Mouse (Mus musculus) hindbrain, embryonic 15.5 days (tissue): Measurements from ENCODE around the gene Kcng4. TPM values are rescaled to one million over a fixed set of nuclear protein-coding genes. Genes with fewer than 3 reads are reported as not detected.

Experiments
- ATAC-seq: fragments of 200-750 bp; cut with Nextera tagmentation; 2 replicates; pipeline ENCODE4 v1.8.0; 2017; ENCODE audit warnings: low read depth, moderate number of reproducible peaks, moderate TSS enrichment; ENCODE audit not compliant: low FRiP score
- H3K27ac ChIP-seq: fragments of 300-500 bp; sonication (generic); replicated peaks from 2 replicates; pipeline ENCODE4 v1.5.1; 2015; ENCODE audit warnings: mild to moderate bottlenecking, inconsistent platforms
- H3K27me3 ChIP-seq: fragments of 300-500 bp; sonication (generic); 2 replicates; pipeline ENCODE4 v1.6.1; 2015; ENCODE audit warnings: control low read depth, inconsistent platforms
- H3K36me3 ChIP-seq: fragments of 300-500 bp; sonication (generic); 2 replicates; pipeline ENCODE4 v1.6.1; 2015; ENCODE audit warnings: control low read depth, inconsistent platforms
- H3K4me1 ChIP-seq: fragments of 300-500 bp; sonication (generic); replicated peaks from 2 replicates; pipeline ENCODE4 v1.6.1; 2015; ENCODE audit warnings: control low read depth, inconsistent platforms
- H3K4me2 ChIP-seq: fragments of 300-500 bp; sonication (generic); 2 replicates; pipeline ENCODE4 v1.6.1; 2015; ENCODE audit warnings: moderate library complexity, mild to moderate bottlenecking, inconsistent platforms
- H3K4me3 ChIP-seq: fragments of 300-500 bp; sonication (generic); 2 replicates; pipeline ENCODE4 v1.5.1; 2015; ENCODE audit warnings: mild to moderate bottlenecking, inconsistent platforms
- H3K9ac ChIP-seq: fragments of 300-500 bp; sonication (generic); 2 replicates; pipeline ENCODE4 v1.6.1; 2015; ENCODE audit warnings: inconsistent platforms
- H3K9me3 ChIP-seq: fragments of 300-500 bp; sonication (generic); 2 replicates; pipeline ENCODE4 v1.6.1; 2016; ENCODE audit warnings: control low read depth, inconsistent platforms
- WGBS: fragments of 180-500 bp; shearing (Covaris S2); methylation state at CpG from one replicate; pipeline ENCODE4 v1.1.7; 2015; 5-methylcytosine and 5-hydroxymethylcytosine counted together
- polyA plus RNA-seq: library from polyadenylated mRNA; unstranded; fragments of >200 nt; fragmentation: Nextera tagmentation; extraction: Ambion mirVana; gene quantifications from 2 replicates; pipeline ENCODE4 v1.2.1, GENCODE M21; 2015

Kcng4 gene
- polyA plus RNA-seq, 1 experiment from 2014 or later: 0.10 TPM

DNA sequence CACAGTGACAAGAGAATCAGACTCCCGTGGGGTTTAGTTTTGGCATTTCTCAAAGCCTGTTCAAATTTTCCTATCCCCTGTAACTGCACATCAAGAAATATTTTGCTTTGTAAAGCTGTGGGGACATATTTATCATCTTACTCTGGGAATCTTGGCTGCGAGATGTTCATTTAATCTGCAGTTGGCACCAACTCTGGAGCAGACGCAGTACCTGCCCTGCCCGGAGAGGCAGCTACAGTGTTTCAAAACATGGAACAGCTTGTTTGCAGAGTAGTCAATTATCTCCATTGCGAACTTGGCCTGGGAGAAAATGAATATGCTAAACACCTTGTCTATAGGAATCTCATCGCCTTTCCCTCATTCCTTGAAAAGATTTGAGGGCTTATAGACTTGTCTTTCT lies 2.8 kb upstream of the Kcng4 start:
- Histone ChIP-seq H3K4me1 (peaks cover 11% of the 10 kb centered on the region; the same call in 1 of the 2 replicates), H3K36me3 (no peaks in the 10 kb centered on the region), H3K4me2 (no peak overlapping the region), H3K27ac (no peak overlapping the region), H3K27me3 (peaks cover 6% of the 10 kb centered on the region; the same call in 1 of the 2 replicates), H3K9me3 (no peaks in the 10 kb centered on the region), H3K4me3 (no peak overlapping the region), H3K9ac (no peak overlapping the region)
- 74% methylated on average over 6 of the region's 6 CpGs for WGBS
- no peak for ATAC-seq

DNA sequence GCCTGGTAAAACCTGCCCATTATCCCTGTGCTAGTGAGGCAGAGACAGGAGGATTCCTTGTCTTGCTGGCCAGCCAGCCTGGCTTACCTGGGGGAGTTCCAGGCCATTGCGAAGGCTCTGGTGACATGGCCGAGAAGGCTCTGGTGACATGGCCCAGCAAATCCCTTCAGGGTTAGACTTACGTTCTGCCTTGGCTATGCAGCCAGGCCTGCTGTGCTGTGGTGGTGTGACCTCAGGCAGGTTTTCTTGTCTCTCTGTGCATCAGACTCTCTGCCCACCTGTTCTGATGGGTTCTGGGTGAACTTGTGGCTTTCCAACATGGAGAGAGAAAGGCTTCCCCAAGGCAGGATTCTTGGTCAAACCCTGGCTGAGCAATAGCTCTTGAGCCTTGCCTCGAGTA lies 1.9 kb upstream of the Kcng4 start:
- ATAC-seq: no peak
- WGBS: 94% methylated on average over 4 of the region's 4 CpGs
- H3K9ac ChIP-seq: no peak overlapping the region

DNA sequence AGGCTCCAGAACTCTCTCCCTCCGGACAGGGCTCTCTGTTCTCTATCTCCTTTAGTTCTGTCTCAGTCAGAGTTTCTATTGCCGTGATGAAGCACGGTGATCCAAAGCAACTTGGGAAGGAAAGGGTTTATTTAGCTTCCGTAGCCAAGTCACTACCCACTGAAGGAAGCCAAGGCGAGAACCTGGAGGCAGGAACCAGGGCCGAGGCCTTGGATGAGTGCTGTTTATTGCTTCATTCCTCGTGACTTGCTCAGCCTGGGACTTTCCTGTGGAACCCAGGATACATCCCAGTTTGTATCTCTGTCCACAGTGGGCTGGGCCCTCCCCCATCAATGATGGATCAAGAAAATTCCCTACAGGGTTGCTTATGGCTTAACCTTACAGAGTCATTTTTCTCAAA lies 1.3 kb upstream of the Kcng4 start:
- Histone ChIP-seq H3K9me3 (no peaks in the 10 kb centered on the region), H3K4me1 (peaks cover 11% of the 10 kb centered on the region; the same call in 1 of the 2 replicates), H3K9ac (no peak overlapping the region), H3K4me2 (no peak overlapping the region), H3K27ac (no peak overlapping the region), H3K27me3 (peaks cover 7% of the 10 kb centered on the region; the same call in 1 of the 2 replicates), H3K4me3 (no peak overlapping the region), H3K36me3 (no peaks in the 10 kb centered on the region)
- ATAC-seq: no peak
- WGBS: 64% methylated on average over 7 of the region's 7 CpGs

More for the DNA sequence above, 1.9 kb upstream of the Kcng4 start:
- peaks cover 11% of the 10 kb centered on the region; the same call in 1 of the 2 replicates for H3K4me1 ChIP-seq
- H3K4me3 ChIP-seq: no peak overlapping the region
- H3K4me2 ChIP-seq: no peak overlapping the region
- H3K9me3 ChIP-seq: no peaks in the 10 kb centered on the region
- no peaks in the 10 kb centered on the region for H3K36me3 ChIP-seq
- no peak overlapping the region for H3K27ac ChIP-seq
- peaks cover 7% of the 10 kb centered on the region; the same call in 1 of the 2 replicates for H3K27me3 ChIP-seq

DNA sequence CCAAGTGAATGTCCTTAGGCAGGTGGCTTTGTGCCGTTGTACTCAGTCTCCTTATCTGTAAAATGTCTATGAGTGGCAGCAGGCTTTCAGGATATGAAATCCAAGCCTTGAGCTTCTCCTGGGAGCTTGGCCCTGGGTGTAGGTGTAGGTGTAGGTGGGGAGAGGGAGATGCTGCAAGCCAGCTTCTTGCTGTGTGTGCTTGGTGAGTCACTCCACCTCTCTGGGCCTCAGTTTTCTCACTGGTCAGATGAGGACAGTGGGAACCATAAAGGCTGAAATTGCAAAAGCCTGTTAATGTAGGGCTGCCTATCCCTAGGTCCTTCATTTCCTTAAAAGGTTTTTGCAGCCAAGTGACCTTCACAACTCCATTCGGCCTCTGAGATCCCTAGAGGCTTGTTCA lies 478 bp upstream of the Kcng4 start:
- Histone ChIP-seq H3K36me3 (no peaks in the 10 kb centered on the region), H3K4me1 (peaks cover 11% of the 10 kb centered on the region; the same call in 1 of the 2 replicates), H3K9me3 (no peaks in the 10 kb centered on the region), H3K27ac (no peak overlapping the region), H3K9ac (no peak overlapping the region), H3K4me2 (no peak overlapping the region), H3K4me3 (no peak overlapping the region), H3K27me3 (peaks cover 7% of the 10 kb centered on the region; the same call in 1 of the 2 replicates)
- ATAC-seq: no peak
- WGBS: 69% methylated on average over 2 of the region's 2 CpGs

DNA sequence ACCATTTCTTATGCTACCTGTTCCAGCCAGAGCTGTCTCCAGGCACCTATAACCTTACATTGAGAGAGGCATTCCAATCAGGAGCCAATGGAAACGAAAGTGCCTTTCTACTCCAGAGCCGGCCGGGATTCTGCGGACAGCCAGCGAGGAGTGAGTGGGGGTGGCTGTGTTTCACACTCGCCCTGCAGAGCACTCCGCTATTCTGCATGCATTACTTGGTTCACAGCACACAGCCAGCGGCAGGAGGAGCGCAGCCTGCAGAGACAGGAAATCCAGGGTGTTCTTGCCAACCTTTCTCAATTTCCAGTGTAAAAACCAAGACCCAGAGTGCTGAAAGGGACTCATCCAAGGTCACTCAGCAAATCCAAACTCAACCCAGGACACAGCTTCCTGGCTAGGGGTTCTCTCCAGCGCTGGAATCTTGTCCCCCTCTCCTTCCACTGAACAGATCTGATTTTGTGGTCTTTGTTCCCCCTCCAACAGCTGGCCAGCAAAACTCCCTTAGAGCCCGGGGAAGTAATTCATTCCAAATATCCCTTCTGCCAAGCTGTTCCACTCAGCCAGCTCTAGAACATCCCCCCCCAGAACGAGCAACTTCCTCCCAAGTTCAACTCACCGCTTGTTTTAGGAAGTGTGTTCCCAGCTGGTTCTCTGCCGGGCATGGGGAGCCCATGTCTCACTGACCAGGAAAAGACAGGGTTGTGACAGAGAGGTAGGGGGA lies 704 bp downstream of the Kcng4 start:
- no peak overlapping the region for H3K9ac ChIP-seq
- no peak overlapping the region for H3K27ac ChIP-seq
- WGBS: 15% methylated on average over 14 of the region's 14 CpGs
- H3K36me3 ChIP-seq: no peaks in the 10 kb centered on the region
- H3K9me3 ChIP-seq: no peaks in the 10 kb centered on the region
- peaks cover 7% of the 10 kb centered on the region; the same call in 1 of the 2 replicates for H3K27me3 ChIP-seq
- no peak for ATAC-seq
- peaks cover 11% of the 10 kb centered on the region; the same call in 1 of the 2 replicates for H3K4me1 ChIP-seq
- no peak overlapping the region for H3K4me3 ChIP-seq
- H3K4me2 ChIP-seq: no peak overlapping the region

DNA sequence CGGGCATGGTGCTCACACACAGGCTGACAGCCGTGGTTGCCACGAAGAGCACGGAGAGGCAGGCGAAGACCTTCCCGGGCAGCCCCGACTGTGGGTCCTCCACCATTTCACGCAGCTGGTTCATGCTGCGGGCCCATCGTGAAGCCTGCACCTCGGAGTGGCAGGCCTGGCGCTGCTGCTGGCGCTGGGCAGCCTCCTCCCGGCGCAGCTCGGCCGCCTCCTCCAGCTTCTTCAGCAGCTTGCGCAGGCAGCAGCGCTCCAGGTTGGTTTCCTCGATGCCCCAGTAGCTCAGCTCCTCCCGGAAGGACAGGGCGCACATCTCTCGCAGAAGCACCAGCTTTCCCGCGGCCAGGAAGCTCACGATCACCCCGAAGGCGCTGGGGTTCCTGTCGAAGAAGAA lies 2.6 kb downstream of the Kcng4 start:
- Histone ChIP-seq H3K27ac (no peak overlapping the region), H3K9me3 (no peaks in the 10 kb centered on the region), H3K4me3 (no peak overlapping the region), H3K4me2 (no peak overlapping the region), H3K4me1 (peaks cover 11% of the 10 kb centered on the region; the same call in 1 of the 2 replicates), H3K9ac (no peak overlapping the region), H3K36me3 (no peaks in the 10 kb centered on the region), H3K27me3 (peaks cover 7% of the 10 kb centered on the region; the same call in 1 of the 2 replicates)
- WGBS: 50% methylated on average over 29 of the region's 29 CpGs
- ATAC-seq: no peak

DNA sequence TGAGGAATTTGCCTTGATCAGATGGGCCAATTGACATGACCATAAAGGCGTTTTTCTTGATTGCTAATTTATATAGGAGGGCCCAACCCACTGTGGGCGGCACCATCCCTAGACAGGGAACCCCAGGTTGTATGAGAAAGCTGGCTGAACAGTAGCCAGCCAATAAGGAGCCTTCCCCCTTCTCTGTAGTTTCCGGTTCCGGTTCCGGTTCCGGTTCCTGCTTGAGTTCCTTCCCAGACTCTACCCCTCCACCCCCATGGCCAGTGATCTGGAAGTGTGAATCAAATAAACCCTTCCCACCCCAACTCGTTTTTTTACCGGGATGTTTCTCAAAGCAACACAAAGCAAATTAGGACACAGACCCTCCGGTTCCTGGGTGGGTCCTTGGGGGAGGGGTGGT lies 3.2 kb downstream of the Kcng4 start:
- H3K4me2 ChIP-seq: no peak overlapping the region
- H3K27ac ChIP-seq: no peak overlapping the region
- no peaks in the 10 kb centered on the region for H3K9me3 ChIP-seq
- ATAC-seq: no peak
- no peak overlapping the region for H3K4me3 ChIP-seq
- 88% methylated on average over 9 of the region's 9 CpGs for WGBS
- no peak overlapping the region for H3K9ac ChIP-seq
- peaks cover 7% of the 10 kb centered on the region; the same call in 1 of the 2 replicates for H3K27me3 ChIP-seq
- no peaks in the 10 kb centered on the region for H3K36me3 ChIP-seq
- peaks cover 11% of the 10 kb centered on the region; the same call in 1 of the 2 replicates for H3K4me1 ChIP-seq

DNA sequence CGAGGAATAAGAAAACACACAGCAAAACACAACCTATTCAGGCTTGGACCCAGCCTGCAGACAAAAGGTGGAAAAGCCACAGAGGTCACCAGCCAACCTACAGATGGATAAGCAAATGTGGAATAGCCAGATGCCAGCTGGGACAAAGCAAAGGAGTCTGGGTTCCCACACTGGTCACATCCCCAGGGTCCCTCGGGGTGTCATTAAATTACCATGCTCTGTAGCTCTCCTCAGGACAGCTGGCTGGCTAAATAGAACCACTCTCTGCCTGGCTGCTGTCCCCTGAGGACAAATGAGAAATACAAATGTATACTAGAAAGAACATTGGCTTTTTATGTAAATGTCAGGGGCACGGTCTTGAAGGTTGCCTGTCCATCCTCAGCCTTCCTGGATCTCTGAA lies 4.6 kb downstream of the Kcng4 start:
- Histone ChIP-seq H3K27me3 (peaks cover 7% of the 10 kb centered on the region; the same call in 1 of the 2 replicates), H3K4me1 (peaks cover 10% of the 10 kb centered on the region; the same call in 1 of the 2 replicates), H3K4me2 (no peak overlapping the region), H3K9ac (no peak overlapping the region), H3K27ac (no peak overlapping the region), H3K9me3 (no peaks in the 10 kb centered on the region), H3K36me3 (no peaks in the 10 kb centered on the region), H3K4me3 (no peak overlapping the region)
- ATAC-seq: no peak
- WGBS: 21% methylated on average over 3 of the region's 3 CpGs

DNA sequence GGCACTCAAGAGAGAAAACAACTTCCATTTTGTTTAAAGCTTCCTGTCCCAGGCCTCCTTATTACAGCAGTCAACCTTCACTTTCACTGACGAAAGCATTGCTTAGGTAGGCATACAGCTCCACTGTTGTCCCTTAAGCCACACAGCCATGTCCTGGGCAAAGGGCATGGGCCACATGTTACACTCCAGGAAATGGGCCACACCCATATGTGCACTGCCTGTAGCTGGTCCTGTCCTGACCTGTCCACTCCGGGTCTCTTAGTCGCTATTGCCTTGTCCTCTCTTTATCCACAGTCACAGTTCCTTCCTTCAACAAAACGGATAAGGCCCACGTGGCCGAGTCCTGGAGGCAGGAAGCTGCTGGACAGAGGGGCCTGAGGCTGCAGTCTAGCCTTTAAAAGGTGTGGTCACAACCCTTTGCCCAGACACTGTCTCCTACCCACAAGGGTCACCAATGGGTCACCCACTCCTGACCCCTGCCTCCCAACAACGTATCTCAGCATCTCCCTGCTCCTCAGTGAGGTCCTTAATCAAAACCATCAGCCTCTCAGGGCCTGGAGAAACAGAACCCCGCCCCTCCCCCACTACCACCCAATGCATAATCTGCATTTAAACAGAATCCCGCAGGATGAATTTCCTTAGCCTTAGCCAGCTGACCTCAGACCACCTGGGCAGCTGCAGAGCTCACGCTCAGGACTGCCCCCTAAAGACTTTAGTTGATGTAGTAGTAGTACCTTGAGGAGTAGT lies 7.7 kb downstream of the Kcng4 start:
- WGBS: 41% methylated on average over 10 of the region's 10 CpGs
- H3K27me3 ChIP-seq: no peaks in the 10 kb centered on the region
- no peak overlapping the region for H3K4me2 ChIP-seq
- ATAC-seq: no peak
- H3K36me3 ChIP-seq: no peaks in the 10 kb centered on the region
- no peaks in the 10 kb centered on the region for H3K9me3 ChIP-seq
- H3K4me3 ChIP-seq: no peak overlapping the region
- no peaks in the 10 kb centered on the region for H3K4me1 ChIP-seq
- no peak overlapping the region for H3K27ac ChIP-seq
- H3K9ac ChIP-seq: no peak overlapping the region

DNA sequence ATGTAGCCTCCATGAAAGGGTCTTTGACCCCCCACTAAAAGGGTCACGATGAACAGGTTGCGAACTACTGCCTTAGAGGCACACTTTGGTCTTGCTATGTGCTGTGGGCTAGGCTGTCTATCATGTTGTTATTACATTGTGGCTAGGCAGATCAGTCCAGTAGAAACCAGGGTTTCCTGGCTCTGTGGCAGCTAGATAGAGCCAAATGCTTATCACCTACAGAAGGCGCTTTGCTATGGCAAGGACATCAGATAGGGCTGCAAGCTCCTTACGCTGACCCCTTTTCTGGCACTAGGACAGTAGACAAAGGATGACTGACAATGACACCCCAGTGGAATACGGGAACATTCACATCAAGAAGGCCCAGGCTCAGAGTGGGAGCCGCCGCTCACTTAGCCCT lies 8.3 kb downstream of the Kcng4 start:
- Histone ChIP-seq H3K4me2 (no peak overlapping the region), H3K27me3 (no peaks in the 10 kb centered on the region), H3K9ac (no peak overlapping the region), H3K9me3 (no peaks in the 10 kb centered on the region), H3K4me1 (no peaks in the 10 kb centered on the region), H3K4me3 (no peak overlapping the region), H3K36me3 (no peaks in the 10 kb centered on the region), H3K27ac (no peak overlapping the region)
- no peak for ATAC-seq
- WGBS: 78% methylated on average over 7 of the region's 7 CpGs

DNA sequence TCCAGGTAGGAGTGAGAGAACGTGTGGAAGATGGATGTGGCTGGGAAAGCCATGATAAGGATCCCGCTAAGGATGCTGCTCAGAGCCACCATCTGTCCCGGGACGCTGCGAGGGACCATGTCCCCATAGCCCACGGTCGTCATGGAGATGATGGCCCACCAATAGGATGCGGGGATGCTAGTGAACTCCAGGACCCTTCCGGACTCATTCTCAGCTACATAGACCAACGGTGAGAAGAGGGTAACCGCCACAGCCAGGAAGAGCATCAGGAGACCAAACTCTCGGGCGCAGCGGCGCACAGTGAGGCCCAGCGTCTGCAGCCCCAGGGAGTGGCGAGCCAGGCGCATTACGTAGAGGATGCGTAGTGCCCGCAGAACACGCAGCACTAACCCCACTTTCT lies 9.7 kb downstream of the Kcng4 start:
- Histone ChIP-seq H3K36me3 (no peaks in the 10 kb centered on the region), H3K4me2 (no peak overlapping the region), H3K27me3 (no peaks in the 10 kb centered on the region), H3K9me3 (no peaks in the 10 kb centered on the region), H3K27ac (no peak overlapping the region), H3K4me1 (no peaks in the 10 kb centered on the region), H3K4me3 (no peak overlapping the region), H3K9ac (no peak overlapping the region)
- ATAC-seq: no peak
- 75% methylated on average over 22 of the region's 22 CpGs for WGBS

DNA sequence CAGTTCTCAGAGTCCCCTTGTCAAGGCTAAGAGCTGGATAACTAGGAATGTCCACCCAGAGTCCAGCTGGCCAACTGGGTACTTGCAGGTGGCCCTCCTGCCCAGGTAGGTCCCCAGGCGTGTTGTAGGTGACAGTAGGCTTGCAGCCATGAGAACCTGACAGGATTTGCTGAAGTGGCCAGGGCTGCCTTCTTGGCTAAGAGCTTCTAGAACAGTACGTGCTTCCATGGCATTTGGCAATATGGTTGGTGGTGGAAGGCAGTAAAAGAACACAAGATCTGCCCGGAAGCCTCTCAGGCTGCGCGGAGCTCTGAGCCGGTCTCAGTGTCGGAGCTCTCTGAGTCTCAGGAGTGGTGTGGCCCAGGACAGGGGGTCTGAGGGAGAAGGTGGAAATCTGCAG lies 10.6 kb downstream of the Kcng4 start:
- H3K36me3 ChIP-seq: no peaks in the 10 kb centered on the region
- H3K9ac ChIP-seq: no peak overlapping the region
- no peak overlapping the region for H3K4me2 ChIP-seq
- no peaks in the 10 kb centered on the region for H3K4me1 ChIP-seq
- H3K27ac ChIP-seq: no peak overlapping the region
- no peak overlapping the region for H3K4me3 ChIP-seq
- ATAC-seq: no peak
- WGBS: 90% methylated on average over 7 of the region's 7 CpGs
- no peaks in the 10 kb centered on the region for H3K27me3 ChIP-seq
- no peaks in the 10 kb centered on the region for H3K9me3 ChIP-seq
